Mouse (Mus musculus) urinary bladder, postnatal 4 days (tissue): ENCODE results near the gene Agpat2.

Experiments used
- DNase-seq, 2 experiments: peaks; one replicate each; pipeline ENCODE4 v3.0.0; 2021 to 2022; ENCODE audit warnings: low spot score in 2 of 2

The Agpat2 gene

DNA sequence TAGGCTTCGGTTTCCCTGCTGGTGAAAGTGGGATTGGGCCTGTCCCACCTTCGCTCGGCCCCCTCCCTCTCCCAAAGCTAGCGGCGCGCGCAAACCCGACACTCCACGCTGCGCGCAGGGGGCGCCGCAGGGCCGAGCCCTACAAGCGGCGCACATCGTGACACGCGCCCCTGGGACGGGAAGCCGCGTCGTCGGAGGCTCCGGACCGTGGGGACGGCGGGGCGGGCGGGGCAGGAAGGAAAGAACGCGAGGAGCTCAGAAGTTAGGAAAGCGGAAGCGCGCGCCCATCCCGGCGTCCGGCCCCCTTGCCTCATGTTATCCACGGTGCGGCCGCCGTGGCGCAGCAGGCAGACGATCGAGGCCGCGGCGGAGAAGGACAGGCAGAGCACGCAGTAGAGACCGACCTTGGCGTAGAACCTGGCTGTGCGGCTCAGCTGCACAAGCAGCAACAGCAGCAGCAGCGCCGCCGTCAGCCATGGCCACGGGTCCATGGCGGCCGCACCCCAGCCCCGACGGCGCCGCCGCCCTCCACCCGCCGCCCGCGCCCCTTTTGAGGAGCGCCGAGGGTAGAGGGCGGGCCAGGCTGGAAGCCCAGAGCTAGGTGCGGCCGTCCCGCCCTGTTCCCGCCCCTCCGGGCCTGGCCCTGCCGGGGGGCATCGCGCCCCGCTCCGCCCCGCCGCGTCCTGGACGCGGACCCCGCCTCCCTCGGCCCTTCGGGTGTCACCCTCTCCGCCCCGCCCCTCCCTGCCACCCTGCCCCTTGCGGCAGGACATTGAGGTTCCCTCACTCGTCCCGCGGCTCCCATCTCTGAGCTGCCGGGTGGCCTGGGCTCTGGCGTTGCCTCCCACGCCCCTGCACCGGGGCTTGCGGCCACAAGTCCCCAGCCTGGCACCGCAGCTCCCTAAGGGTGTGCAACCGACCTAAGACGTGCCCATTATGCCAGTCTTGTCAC, at the start of gene Agpat2:
Agpat2 (minus strand) TSS at position 698 of the 952 bp plus-strand sequence.
- peak; percentile 79 to 84 for DNase-seq

DNA sequence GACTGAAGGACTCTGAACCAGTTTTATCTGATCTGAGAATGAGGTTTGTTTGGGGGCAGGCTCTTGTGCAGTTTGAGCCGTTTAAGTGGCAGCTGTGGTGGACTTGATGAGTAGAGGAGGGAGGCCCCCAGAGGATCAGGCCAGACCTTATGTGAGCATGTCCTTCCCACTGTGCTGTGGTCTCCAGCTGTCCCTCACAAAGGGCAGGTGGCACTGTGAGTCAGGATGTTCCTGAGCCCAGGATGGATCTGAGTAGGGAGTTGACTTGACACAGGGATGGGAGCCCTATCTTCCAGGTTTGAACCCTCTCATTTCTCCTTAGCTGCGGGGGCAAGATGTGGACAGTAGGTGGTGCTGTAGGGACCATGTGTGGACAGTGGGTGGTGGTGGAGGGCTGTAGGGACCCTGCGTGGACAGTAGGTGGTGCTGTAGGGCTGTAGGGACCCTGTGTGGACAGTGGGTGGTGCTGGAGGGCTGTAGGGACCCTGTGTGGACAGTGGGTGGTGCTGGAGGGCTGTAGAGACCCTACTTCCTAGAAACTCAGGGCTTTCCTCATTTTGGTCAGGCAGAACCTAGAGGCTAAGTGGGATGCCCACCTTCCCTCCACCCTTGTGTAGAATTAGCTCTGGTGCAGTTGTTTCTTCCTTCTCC, 42.6 kb upstream of the Agpat2 start:
- DNase-seq: peak; percentile 71 to 73

DNA sequence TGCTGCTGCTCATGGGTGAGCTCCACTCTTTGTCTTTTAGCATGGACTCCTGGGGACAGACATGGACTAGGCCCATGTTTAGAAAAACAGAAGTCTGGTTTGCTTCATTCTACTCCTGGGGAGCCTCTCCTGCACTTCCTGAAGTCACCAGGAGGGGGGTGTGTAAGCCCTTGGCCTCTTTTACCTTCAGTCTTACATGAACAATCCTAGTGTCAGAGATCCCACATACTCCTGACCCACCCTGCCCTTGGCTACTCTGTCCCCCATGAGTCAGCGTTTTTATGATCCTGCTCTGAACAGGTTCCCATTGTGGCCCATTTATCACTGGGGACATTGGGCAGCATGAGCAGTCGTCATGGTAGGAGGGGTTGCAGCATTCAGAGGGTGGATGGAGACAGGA, 39.7 kb upstream of the Agpat2 start:
- no peak for DNase-seq

DNA sequence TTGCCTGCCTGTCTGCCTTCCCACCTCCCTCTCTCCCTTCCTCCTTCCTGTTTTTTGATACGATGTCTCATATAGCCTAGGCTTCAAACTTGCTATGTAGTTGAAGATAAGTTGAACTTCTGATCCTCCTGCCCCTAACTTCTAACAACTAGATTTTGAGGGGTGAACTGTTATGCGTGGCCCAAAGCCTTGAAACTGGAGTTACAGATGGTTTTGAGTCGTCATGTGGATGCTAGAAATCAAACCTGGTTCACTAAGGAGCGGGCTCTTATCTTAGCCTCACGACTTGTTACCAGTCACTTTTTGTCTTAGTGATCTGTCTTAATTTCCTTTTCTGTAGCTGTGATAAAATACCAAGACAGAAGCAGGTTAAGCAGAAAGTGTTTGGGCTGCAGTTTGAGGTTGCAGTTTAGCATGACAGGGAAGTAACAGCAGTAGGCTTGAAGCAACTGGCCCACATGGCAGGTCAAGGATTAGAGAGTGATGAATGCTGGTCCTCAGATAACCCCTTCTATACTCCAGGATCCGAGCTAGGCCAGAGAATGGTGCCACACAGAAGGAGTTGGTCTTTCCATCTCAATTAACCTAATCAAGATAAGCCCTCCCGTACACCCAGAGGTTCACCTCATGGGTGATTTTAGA, 36.9 kb upstream of the Agpat2 start:
- DNase-seq: no peak

DNA sequence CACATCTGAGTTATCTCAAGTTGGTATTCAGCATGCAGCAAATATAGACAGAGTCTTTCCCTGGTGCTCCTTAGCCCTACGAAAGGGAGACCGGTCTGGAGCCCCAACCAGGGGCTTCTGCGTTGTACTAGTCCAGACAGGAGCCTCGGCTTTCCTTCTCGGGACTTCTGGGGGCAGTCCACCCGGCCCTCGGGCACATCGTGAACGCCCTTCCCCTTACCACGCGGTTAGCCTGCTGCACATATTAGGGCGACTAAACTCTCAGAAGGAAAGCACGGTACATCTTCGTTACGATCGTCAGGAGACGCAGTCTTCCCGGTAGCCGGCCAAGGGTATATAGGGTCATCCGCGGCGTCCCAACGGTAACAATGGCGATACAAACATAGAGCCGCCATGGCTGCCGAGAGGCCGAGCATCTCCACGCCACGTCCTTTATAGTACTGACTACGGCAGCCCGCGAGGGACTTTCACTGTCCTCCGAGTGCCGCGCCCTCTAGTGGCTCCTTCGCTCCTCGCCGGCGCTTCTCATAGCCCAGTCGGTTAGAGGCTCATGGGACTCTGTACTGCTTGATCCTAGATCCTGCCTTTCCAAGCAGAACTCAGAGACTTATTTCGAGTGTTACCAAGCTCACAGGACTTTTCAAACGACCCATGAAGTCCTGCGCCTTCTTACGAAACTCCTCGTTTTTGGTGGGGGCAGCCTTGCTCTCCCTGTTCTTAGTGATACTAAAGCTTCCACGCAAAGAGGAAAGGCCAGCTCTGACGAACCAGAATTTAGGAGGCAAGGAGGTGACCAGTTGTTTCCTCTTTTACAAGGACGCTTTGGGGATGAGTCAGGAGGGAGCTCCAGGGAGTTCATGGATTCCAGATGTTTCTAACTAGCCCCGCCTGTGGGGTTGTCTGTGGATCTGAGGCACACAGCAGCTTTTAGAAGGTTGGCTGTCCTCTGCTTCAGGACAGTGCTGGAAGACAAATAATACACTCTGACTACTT, 35.9 kb upstream of the Agpat2 start:
- DNase-seq: peak; percentile 94 to 99

DNA sequence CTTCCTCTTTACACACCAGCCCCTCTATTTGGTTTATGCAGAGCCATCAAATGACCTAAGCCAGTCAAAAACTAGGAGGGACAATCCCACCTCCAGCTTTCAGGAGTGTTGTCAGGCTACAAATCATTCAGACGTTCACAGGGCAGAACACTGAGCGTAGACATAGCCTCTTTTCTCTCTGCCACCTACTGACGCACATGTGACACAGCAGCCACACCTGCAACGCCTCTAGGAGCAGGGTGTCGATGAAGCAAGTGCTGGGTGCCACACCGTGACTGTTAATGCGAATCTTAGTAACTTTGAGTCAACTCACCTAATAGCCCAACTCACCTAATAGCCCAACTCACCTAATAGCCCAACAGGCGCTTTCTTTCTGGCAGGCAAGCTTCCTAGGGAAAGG, 34.9 kb upstream of the Agpat2 start:
- no peak for DNase-seq

DNA sequence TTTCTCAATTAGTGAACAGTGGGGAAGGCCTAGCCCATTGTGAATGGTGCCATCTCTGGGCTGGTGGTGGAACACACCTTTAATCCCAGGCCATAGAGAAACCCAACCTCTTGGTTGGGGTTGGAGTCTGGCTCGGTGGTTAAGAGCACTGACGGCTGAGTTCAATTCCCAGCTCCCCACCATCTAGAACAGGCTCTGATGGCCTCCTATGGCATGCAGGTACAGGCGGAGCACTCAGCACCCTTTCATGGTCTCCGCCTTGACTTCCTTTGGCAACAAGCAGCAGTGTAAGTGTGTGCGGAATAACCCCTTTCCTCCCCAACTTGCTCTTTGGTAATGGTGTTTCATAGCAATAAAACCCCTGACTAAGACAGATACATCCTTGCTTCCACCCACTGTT, 34.4 kb upstream of the Agpat2 start:
- no peak for DNase-seq

DNA sequence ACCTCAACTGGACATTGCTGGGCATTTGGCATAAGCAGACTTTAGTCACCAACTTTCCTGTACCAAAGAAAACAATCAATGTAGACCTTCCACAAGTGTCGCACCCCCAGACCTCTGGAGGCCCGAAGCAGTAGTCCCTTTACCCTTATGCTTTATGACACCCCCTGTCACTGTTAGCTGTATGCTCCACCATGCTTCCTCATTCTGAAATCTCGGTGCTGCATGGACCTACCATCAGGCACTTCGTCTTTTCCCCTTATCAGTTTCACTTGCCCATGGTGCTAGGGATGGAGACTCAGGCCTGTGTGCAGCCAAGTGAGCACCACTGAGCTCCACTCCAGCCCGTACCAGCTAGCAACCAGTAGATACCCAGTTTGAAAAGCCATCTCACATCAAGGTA, 33.8 kb upstream of the Agpat2 start:
- no peak for DNase-seq

DNA sequence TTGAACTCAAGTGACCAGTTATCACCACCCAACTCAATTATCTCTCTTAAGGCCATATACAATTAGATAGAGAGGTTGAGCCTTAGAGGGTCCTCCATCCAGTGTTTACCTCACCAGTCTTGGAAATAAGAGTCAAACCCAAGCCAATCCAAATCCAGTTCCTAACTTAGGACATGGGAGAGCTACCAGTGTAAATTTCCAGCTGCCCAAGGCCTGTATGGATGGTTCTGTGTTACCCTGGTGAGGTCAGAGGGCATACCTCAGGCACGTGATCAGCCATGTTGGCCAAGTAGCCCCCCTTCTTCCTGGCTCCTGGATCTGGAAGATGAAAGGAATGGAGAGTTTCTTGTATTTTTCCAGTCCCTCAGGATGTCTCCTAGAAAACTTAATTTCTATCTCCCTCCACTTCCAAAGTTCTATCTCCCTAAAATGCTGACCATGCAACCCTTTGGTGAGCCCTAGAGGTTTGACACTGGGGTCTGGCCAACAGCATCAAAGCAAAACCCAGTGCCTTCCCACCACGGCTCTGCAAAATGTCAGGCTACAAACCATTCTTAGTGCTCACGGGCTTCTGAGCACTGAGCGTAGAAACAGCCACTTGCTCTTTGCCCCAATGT, 33.2 kb upstream of the Agpat2 start:
- no peak for DNase-seq

DNA sequence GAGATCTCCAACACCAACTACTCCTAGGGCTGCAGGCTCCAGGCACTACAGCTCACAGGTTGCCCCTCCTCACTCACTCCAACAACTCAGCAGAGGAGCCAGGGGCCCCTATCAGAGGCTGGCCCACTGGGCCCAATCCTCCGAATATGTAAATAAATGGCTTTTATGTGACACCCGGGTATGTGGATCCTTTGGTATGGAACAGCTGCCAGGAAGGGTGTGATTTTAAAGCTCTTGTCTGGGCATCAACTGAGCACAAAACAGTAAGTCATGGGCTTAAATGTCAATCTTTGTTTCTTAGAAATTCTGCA, 32.1 kb upstream of the Agpat2 start:
- no peak for DNase-seq

DNA sequence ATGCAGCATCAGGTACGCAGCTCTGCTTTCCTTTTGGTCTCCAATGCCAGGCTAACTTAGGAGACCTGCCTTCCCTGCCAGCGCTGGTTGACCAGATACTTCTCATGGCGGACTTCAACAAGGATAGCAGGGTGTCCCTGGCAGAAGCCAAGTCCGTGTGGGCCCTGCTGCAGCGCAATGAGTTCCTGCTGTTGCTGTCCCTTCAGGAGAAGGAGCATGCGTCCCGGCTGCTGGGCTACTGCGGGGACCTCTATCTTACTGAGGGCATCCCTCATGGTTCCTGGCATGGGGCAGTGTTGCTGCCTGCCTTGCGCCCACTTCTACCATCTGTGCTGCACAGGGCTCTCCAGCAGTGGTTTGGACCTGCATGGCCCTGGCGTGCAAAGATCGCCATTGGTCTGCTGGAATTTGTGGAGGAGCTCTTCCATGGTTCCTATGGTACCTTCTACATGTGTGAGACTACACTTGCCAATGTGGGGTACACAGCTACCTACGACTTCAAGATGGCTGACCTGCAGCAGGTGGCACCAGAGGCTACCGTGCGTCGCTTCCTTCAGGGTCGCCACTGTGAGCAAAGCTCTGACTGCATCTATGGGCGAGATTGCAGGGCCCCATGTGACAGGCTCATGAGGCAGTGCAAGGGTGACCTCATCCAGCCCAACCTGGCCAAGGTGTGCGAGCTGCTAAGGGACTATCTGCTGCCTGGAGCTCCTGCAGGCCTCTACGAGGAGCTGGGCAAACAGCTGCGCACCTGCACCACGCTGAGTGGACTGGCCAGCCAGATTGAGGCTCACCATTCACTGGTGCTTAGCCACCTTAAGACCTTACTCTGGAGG, 31.5 kb upstream of the Agpat2 start:
- no peak for DNase-seq

DNA sequence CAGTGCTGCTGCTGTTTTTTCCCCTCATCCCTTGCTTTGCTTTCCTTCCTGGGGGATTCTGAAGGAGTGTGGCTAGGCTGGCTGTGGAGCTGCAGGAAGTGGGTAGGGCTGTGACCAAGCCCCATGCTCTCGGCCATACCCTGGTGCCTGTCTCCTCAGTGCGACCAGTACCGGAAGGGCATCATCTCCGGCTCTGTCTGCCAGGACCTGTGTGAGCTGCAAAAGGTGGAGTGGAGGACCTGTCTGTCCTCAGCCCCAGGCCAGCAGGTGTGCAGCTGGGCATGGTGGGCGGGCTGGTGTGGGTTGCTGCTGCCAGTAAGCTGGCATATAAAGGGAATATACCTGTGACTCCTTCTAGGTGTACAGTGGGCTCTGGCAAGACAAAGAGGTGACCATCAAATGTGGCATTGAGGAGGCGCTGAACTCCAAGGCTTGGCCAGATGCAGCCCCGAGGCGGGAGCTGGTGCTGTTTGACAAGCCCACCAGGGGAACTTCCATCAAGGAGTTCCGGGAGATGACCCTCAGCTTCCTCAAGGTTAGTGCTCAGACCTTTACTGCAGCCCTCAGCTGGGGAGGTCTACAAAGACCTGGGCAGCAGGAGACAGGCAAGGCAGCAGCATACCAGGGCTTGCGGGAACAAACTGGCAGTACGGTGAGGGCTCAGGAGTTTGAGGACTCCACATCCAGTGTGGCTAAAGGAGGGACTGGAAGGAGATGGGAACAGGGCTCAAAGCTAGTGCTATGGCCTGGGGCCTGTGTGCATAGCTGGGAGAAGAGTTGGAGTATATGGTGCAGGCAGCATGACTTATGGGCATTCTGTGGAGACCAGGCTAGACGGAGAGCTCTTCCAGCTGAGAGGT, 30.6 kb upstream of the Agpat2 start:
- DNase-seq: no peak

DNA sequence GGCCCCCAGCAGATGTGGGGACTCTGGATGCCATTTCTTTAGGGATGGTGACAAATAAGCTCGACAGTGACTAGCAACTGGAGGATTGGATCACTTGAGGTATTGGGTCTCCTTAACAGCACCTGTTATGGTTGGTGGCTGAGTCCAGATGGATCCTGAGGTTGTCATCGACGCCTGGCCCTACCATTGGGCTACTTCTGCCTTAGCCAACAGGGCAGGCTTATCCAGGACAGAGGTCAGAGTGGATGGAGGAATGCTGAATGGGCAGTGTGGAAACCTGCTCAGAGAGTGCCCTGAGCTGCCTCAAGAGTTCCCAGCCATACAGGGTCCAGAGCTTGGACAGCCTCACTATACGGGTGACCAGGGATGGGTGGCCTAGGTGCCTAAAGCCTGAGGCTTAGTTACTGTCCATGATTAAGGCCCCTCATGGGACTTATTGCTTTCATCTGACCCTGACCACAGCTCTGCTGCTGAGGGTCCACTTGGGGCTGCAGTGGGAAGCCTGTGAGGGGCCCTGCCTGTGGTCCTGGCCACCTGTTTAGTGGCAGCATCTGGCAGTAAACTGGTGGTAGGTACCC, 29.8 kb upstream of the Agpat2 start:
- DNase-seq: no peak

DNA sequence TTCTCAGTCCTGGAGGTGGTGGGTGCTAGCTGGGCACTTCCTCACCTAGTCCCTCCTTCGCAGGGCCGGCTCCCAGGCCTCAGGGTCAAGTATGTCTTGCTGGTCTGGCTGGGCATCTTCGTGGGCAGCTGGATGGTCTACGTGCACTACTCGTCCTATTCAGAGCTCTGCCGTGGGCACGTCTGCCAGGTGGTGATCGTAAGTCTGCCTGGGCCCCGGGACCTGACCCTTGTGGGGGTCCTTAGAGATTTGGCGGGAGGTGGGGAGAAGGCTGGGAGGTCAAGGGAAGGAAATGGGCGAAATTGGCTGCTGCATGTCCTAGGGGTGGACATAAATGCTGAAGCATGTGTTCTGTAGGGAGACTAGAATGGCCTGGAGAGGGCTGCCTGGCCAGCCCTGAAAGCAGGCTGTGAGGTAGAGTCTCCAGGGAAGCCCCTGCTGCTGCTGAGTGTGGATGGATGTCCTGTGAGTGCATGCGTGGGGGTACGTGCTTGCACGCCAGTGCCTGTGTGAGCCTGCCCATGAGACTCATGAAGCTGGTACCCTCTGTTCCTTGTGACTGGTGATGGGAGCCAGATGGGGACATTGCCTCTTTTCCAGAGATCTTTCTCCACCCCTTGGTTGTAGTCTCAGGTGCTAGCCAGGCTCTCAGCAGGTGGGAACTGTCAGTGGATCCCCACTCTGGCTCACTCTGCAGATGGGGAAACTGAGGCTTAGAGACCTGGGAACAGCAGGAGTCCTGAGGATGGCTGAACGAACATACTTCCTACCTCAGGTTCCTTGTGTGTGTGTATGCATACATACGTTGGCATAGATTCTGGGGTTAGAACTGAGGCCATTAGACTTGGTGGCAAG, 28.6 kb upstream of the Agpat2 start:
- DNase-seq: no peak

DNA sequence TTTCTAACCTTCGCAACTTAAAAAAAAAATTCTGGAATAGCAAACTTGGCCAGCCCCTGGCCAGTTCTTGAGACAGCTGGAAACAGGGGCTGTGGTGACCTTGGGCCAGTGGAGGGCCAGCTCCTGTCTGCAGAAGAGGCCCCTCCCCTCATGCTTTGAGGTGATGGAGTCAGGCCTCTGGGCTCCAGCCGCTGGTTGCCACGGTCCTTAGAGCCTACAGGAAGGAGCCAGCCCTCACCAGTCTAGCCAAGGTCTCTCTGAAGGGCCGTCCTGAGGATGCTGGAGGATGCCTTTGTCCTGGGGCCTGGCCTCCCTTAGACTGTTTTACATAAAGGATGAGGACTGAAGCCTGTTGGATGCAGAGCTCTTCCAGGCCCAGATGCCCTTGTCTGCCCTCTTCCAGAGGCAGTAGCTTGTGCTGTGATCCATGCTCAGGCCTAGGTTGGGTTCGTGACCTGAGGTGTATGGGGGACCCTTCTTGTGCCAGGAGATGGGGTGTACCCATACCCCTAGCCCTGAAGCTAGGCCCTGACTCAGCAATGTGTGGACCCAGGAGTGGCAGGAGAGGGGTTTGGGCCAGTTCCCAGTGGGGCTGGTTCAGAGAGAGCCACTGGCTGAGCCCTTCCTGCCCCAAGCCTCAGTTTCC, 24.7 kb upstream of the Agpat2 start:
- DNase-seq: no peak

DNA sequence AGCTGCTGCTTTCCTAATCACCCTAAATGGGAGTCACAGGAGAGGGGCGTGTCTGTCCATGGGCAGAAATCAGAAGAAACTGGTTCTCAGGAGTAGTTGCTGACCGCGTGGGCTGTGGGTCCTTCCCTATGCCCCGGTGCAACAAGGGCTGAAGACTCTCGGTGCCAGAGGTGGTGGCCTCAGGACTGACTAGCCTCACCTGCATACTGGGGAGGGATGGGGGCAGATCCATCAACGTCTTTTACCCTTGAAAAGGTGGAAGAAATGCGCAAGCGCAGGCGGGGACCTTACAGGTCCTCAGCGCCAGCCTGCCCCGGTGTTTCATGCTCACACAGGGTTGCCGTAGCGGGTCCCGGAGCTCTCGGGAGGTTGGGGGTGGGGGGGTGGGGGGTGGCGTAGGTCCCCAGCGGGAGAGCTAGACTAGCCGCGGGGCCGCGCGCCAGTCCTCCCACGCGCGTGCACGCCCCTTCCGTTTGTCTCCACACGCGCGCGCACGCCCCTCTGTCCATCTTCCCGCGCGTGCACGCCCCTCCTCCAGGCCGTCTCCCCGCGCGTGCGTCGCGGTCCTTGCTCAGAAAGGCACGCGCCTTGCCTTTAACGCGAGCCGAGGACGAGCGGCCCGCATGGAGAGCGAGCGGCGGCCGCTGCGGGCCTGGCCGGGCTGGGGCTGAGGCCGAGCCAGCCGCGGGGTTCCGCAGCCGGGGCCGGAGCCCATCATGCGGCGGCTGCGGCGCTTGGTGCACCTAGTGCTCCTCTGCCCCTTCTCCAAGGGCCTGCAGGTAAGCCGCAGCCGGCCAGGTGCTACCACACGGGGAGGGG, 23.9 kb upstream of the Agpat2 start, which contains the start of gene Fam69b:
Fam69b (plus strand) TSS at position 537 of the 819 bp plus-strand sequence.
- peak; percentile 69 to 82 for DNase-seq
